Mouse (Mus musculus) embryo, embryonic 9.5 days (tissue): ENCODE results near the gene Pck1.

ENCODE experiments used
- DNase-seq: peaks from one replicate; pipeline ENCODE4 v3.0.0-alpha.2; 2017; ENCODE audit errors: extremely low spot score

The Pck1 gene

DNA sequence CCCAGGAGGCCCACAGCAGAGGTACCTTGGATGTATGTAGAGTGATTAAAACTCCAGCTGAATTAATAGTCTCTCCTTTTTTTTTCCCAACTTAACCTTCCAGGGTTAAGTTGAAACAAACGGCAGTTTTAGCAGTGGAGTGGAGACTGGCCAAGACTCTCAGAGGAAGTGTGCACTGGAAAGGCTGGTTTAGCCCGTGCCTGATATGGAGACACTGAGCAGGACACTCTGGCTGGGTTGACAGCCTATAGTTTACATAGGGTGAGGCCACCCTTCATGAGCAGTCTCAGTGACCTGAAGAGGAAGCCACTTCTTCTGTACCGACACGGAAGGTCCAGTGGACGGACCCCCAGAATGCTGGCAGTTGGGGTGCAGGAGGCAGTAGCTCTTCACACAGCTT, 1.5 kb upstream of the Pck1 start:
- no peak for DNase-seq

- DNase-seq: no peak
Measured at GRCm38 (mm10) chr2:173151784-173152284, 1.0 kb upstream of the Pck1 start.

DNA sequence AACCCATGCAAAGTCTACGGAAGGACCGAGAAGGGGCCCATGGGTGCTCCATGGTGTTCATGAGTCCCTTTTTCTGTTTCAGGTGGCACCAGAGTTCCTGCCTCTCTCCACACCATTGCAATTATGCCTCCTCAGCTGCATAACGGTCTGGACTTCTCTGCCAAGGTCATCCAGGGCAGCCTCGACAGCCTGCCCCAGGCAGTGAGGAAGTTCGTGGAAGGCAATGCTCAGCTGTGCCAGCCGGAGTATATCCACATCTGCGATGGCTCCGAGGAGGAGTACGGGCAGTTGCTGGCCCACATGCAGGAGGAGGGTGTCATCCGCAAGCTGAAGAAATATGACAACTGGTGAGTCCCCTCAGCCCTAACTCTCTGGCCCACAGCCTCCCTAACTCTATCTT, 418 bp downstream of the Pck1 start:
- DNase-seq: no peak

DNA sequence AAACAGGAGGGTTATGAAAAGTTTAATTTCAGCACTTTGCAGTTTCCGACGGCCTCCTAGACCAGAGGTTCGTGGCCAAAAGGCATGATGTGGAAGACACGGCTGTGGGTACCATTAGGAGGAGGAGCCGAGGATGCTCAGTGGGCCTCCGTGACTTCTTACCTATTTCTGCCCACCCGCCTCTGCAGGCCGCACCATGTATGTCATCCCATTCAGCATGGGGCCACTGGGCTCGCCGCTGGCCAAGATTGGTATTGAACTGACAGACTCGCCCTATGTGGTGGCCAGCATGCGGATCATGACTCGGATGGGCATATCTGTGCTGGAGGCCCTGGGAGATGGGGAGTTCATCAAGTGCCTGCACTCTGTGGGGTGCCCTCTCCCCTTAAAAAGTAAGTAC, 1.7 kb downstream of the Pck1 start:
- DNase-seq: no peak

DNA sequence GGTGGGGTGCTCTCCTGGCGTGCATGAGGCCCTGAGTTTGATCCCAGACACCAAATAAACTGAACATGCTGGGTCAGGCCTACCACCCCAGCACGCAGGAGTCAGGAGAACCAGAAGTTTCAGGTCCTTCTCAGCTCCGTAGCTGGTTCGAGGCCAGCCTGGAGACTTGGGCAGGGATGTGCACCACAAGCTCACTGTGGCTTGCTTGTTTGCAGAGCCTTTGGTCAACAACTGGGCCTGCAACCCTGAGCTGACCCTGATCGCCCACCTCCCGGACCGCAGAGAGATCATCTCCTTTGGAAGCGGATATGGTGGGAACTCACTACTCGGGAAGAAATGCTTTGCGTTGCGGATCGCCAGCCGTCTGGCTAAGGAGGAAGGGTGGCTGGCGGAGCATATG, 2.1 kb downstream of the Pck1 start:
- no peak for DNase-seq

DNA sequence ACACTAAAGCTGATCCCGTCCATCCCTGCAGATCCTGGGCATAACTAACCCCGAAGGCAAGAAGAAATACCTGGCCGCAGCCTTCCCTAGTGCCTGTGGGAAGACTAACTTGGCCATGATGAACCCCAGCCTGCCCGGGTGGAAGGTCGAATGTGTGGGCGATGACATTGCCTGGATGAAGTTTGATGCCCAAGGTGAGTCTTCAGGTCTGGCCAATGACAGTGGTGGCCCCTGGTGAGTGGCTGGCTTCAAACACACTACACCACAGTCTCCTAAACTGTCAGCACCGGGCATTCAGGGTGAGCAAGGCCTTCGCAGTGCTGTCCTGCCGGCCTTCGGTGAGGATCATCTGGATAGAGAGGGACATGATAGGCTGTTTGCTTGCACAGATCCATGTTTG, 3.1 kb downstream of the Pck1 start:
- DNase-seq: no peak

DNA sequence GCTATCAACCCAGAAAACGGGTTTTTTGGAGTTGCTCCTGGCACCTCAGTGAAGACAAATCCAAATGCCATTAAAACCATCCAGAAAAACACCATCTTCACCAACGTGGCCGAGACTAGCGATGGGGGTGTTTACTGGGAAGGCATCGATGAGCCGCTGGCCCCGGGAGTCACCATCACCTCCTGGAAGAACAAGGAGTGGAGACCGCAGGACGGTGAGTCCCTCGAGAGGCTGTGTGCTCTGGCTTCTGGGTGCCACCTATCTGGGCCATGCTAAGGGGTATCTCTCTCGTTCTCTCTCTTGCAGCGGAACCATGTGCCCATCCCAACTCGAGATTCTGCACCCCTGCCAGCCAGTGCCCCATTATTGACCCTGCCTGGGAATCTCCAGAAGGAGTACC, 4.1 kb downstream of the Pck1 start:
- no peak for DNase-seq

- no peak for DNase-seq
Measured at GRCm38 (mm10) chr2:173157376-173157775, 4.5 kb downstream of the Pck1 start.

- DNase-seq: no peak
Measured at GRCm38 (mm10) chr2:173157871-173158270, 5.0 kb downstream of the Pck1 start.

DNA sequence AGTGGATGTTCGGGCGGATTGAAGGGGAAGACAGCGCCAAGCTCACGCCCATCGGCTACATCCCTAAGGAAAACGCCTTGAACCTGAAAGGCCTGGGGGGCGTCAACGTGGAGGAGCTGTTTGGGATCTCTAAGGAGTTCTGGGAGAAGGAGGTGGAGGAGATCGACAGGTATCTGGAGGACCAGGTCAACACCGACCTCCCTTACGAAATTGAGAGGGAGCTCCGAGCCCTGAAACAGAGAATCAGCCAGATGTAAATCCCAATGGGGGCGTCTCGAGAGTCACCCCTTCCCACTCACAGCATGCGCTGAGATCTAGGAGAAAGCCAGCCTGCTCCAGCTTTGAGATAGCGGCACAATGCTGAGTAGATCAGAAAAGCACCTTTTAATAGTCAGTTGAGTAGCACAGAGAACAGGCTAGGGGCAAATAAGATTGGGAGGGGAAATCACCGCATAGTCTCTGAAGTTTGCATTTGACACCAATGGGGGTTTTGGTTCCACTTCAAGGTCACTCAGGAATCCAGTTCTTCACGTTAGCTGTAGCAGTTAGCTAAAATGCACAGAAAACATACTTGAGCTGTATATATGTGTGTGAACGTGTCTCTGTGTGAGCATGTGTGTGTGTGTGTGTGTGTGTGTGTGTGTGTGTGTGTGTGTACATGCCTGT, 5.7 kb downstream of the Pck1 start:
- no peak for DNase-seq

GRCm38 (mm10) chr2:173159354-173160311, 6.8 kb downstream of the Pck1 start:
- peak; percentile 85 for DNase-seq

- no peak for DNase-seq
Measured at GRCm38 (mm10) chr2:173163380-173163779, 10.5 kb downstream of the Pck1 start.

DNA sequence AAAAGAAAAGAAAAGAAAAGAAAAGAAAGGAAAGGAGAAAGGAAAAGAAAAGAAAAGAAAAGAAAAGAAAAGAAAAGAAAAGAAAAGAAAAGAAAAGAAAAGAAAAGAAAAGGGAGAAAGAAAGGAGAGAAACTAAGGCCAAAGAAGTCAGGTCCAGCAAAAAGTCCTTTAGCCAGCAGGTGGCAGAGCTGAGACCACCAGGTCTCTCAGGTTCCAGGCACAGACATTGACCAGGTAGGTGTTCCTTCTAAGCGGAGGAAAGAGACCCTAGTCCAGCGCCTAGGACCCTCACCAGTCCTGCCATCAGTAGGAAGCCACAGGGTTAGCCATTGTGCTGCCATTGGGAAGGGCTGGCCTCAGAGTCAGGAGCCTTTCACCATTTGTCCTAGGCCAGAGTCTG, 11.5 kb downstream of the Pck1 start:
- DNase-seq: no peak

DNA sequence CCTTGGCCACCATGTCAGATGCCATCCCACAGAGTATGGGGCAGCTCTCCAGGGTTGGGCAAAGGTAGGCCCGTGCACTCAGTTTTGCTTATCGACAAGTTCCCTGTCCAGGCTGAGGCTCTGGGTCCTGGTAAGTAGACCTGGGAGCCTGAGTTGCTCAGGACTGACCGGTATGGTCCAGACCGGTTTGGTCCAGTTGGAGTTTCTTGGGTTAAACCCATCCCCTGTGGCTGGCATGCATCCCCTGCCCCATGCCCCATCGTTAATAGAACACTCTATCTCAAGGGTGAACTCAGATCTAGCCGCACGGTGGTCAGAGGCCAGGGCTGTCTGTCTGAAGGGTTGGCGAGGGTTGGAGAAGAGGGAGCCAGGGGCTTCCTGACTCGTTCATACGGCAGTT, 12.1 kb downstream of the Pck1 start:
- no peak for DNase-seq

GRCm38 (mm10) chr2:173165357-173165756, 12.5 kb downstream of the Pck1 start:
- DNase-seq: no peak

DNA sequence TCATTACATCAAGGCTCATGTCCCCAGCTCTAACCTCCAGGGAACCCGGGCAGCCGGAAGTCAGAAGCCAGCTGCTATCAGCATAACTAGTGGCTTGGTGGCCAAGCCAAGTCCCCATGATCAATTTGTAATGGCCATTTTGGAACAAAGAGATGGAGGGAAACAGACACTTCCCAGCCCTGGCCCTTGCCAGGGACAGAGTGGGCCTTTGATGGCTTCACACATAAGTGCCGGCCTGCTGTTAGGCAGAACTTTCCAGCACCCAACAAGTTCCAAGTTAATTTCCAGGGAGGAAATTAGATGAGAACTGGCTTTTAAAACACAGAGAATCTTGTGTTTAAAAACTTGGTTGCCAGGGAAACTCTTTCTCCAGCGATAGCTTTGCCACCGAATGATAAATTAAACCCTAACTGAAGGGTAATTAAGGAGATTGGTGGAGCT, 15.6 kb downstream of the Pck1 start:
- DNase-seq: no peak

DNA sequence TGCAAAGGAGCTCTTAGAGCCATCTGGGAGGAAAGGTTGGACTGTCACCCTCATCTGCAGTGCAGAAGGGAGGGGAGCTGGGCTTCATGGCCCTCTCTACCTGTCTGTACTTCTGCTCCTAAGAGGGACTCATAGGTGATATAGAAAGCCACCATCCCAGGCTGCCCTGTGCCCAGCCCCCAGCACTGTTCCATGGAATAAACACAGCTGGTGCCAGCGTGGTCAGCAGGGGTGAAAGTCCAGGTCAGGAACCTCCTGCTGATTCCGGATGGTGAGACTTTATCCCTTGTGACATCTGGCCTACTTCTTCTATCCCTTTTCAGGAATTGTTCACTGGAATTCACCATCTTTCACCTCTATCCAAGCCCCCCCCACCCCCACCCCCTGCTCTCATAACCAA, 17.2 kb downstream of the Pck1 start:
- no peak for DNase-seq

DNA sequence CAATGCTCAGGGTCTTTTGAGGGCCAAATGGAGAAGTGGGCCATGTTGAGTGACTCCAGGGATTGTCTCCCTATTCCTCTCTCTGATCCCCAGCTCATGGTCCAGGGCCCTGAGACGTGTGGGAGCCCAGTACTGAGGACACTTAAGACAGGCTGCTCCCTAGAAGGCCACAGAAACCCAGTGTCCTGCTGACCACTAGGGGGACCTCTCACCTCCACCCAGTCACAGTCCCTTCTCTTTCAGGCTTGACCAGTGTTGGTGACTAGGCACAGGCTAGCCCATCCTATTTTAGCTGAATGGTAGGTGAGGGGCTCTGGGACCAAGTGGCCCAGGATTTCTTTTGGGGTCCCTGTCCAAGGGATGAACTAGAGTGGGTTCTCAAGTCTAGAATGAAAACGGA, 17.9 kb downstream of the Pck1 start:
- no peak for DNase-seq

DNA sequence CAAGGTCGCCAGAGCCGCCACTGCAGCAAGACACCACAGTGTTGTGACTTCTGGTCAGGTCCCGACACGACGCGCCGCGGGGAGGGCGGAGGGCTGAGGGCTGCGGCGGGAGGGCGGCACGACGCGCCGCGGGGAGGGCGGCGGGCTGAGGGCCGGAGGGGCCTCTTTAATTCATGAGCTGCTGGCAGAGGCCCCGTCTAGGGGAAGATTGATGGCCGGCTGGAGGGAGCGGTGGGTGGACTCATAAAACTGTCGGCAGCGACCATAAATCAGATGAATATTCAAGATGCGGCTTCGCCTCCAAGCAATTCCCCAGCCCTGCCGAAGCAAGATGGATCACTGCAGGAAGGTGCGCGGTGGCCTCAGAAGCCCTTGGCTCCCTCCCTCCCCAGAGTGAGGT, 18.6 kb downstream of the Pck1 start:
- peak; percentile 80 for DNase-seq

DNA sequence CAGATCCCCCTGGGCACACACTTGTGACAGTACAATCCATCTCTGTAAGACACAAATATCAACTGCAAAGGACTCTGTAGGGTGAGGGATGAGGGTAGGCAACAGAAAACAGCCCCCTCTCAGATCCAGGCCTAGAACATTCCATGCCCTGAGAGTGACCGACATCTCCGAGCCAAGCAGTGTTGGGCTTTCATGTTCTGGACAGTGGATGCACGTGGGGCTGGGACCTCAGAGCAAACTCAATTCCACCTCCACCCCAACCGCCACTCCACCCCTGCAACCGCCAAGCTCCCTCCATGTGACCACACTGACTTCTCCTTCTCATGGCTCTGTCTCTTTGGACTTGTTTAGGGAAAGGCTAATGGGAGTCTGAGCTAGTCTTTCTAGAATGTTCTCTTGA, 19.1 kb downstream of the Pck1 start:
- DNase-seq: no peak

GRCm38 (mm10) chr2:173172386-173172785, 19.5 kb downstream of the Pck1 start:
- DNase-seq: no peak

GRCm38 (mm10) chr2:173173008-173173407, 20.2 kb downstream of the Pck1 start:
- peak; percentile 54 for DNase-seq
